Mouse (Mus musculus) heart, postnatal 36 days (tissue): Measurements from ENCODE around the gene Blnk. TPM values are rescaled to one million over a fixed set of nuclear protein-coding genes. Genes with fewer than 3 reads are reported as not detected.

Experiments
- microRNA-seq, 2 experiments: library from miRNA; unstranded; fragments of <30 nt; microRNA quantifications; one replicate each; pipeline ENCODE4 v1.2.0; 2021; ENCODE audit warnings: borderline number of aligned reads in 2 of 2
- total RNA-seq, 2 experiments: library from RNA; stranded (reverse); gene quantifications; 2 replicates each; pipeline ENCODE4 v1.2.3; 2021

Gene Blnk
- total RNA-seq, 2 experiments from 2014 or later: 1.6 to 2.0 TPM

Small RNA genes within 50 kb of the gene (microRNA-seq; reads per million reads assigned to microRNA genes)
- 0 to 1.4 reads per million in 2 experiments for gene Mir8092

Other genes with a start within 250 kb of the Blnk start
- not detected for gene Cc2d2b, start 245.8 kb downstream of the Blnk start, total RNA-seq
- 1 to 10 TPM; 4.1 to 5.1 TPM for gene Ccnj, start 163.3 kb downstream of the Blnk start, total RNA-seq
- gene Zfp518a, start 99.8 kb downstream of the Blnk start, total RNA-seq: 1 to 10 TPM; 6.7 to 7.9 TPM
- gene Dntt, start 34.7 kb upstream of the Blnk start, total RNA-seq: not detected
- not detected for gene Opalin, start 82.6 kb upstream of the Blnk start, total RNA-seq
- under 1 TPM; 0.43 to 0.47 TPM for gene Tll2, start 212.3 kb upstream of the Blnk start, total RNA-seq